Mouse (Mus musculus) neural tube, embryonic 11.5 days (tissue): ENCODE results near the gene Nrbp1. TPM values are rescaled to one million over a fixed set of nuclear protein-coding genes. Genes with fewer than 3 reads are reported as not detected.

Experiments used
- ATAC-seq: fragments of 200-750 bp; cut with Nextera tagmentation; 2 replicates; pipeline ENCODE4 v1.8.0; 2017; ENCODE audit warnings: moderate number of reproducible peaks, mild to moderate bottlenecking, moderate TSS enrichment, moderate library complexity; ENCODE audit not compliant: insufficient read depth, low FRiP score, low TSS enrichment
- DNase-seq: peaks from one replicate; pipeline ENCODE4 v3.0.0-alpha.2; 2015; ENCODE audit warnings: low spot score
- H3K27ac ChIP-seq: fragments of 300-500 bp; sonication (generic); 2 replicates; pipeline ENCODE4 v1.5.1; 2014; ENCODE audit warnings: low read depth, mild to moderate bottlenecking, low read length
- H3K27me3 ChIP-seq: fragments of 300-500 bp; sonication (generic); 2 replicates; pipeline ENCODE4 v1.6.1; 2014; ENCODE audit warnings: mild to moderate bottlenecking, low read length, mixed read lengths; ENCODE audit not compliant: control insufficient read depth, insufficient read depth
- H3K36me3 ChIP-seq: fragments of 300-500 bp; sonication (generic); 2 replicates; pipeline ENCODE4 v1.6.1; 2014; ENCODE audit warnings: mild to moderate bottlenecking, low read length, moderate library complexity, mixed read lengths; ENCODE audit not compliant: control insufficient read depth, insufficient read depth
- H3K4me1 ChIP-seq: fragments of 300-500 bp; sonication (generic); 2 replicates; pipeline ENCODE4 v1.6.1; 2014; ENCODE audit warnings: low read length, mixed read lengths; ENCODE audit not compliant: control insufficient read depth, insufficient read depth
- H3K4me2 ChIP-seq: fragments of 300-500 bp; sonication (generic); 2 replicates; pipeline ENCODE4 v1.6.1; 2014; ENCODE audit warnings: low read depth, mild to moderate bottlenecking, moderate library complexity
- H3K4me3 ChIP-seq: fragments of 300-500 bp; sonication (generic); 2 replicates; pipeline ENCODE4 v1.5.1; 2014; ENCODE audit warnings: low read depth, low read length
- H3K9ac ChIP-seq: fragments of 300-500 bp; sonication (generic); 2 replicates; pipeline ENCODE4 v1.6.1; 2014; ENCODE audit warnings: mild to moderate bottlenecking, low read length
- H3K9me3 ChIP-seq: fragments of 300-500 bp; sonication (generic); 2 replicates; pipeline ENCODE4 v1.6.1; 2016; ENCODE audit warnings: low read length; ENCODE audit not compliant: control insufficient read depth
- WGBS: fragments of 180-500 bp; shearing (Covaris S2); extraction: QIAGEN DNeasy Blood & Tissue Kit; methylation state at CpG from one replicate; pipeline ENCODE4 v1.1.7; 2014; 5-methylcytosine and 5-hydroxymethylcytosine counted together
- polyA plus RNA-seq: library from polyadenylated mRNA; unstranded; fragments of >200 nt; fragmentation: Nextera tagmentation; extraction: Ambion mirVana; gene quantifications from 2 replicates; pipeline ENCODE4 v1.2.1, GENCODE M21; 2014

The Nrbp1 gene
- polyA plus RNA-seq, 1 experiment from 2014 or later, result 163 TPM

DNA sequence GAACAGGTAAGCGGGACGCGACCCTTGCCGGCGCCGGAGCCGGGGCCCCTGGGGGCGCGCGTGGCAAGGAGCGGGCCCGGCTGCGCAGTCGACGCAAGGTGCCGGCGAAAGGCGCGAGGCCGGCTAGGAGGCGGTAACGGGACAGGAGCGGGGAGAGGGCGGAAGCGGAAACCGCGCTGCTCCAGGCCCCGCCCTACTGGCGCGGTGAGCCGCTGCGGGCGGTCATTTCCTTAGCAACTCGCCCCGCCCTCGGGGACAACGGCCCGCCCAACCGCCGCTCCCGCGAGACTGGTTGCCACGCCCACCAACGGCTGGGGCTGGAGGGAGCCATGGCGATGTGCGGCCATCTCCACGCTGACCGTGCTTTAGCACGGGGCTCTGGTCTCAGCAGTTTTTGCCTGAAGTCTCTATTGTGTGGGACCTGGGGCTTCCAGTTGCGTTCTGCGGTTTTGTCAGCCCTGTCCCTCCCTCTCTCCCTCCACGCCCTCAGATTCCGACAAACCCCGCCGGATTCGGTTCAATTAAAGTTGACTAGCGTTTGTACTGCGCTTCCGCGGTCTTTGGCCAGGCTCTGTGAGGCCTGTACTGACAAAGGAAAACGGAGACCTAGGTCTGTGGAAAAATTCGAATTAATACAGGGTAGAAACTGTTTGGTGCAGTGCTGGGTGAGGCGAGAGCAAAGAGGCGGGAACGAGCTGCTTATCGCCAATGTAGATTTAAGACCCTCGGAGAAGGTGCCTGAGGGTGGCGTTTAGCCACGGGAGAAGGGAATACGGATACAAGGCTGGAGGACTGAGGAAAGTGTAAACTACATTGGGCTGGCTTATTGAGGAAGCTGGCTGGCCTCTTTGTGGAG is 20.0 kb upstream of the Nrbp1 start, which contains the start of gene Ppm1g:
TSS of gene Ppm1g (minus strand) at position 240 of the 856 bp plus-strand sequence.
- Histone ChIP-seq H3K4me2 (peak within 1 kb of the TSS; percentile 84), H3K27me3 (no peaks in the 10 kb centered on the region), H3K9ac (peak within 1 kb of the TSS; percentile 93), H3K36me3 (no peaks in the 10 kb centered on the region), H3K9me3 (no peaks in the 10 kb centered on the region), H3K4me3 (peak within 1 kb of the TSS; percentile 84), H3K27ac (peak within 1 kb of the TSS; percentile 84), H3K4me1 (peaks cover 2% of the 10 kb centered on the region; the same call in 1 of the 2 replicates)
- WGBS, result 0% methylated on average over 70 of the region's 70 CpGs
- peak; percentile 92 for ATAC-seq
- peak; percentile 98 for DNase-seq

DNA sequence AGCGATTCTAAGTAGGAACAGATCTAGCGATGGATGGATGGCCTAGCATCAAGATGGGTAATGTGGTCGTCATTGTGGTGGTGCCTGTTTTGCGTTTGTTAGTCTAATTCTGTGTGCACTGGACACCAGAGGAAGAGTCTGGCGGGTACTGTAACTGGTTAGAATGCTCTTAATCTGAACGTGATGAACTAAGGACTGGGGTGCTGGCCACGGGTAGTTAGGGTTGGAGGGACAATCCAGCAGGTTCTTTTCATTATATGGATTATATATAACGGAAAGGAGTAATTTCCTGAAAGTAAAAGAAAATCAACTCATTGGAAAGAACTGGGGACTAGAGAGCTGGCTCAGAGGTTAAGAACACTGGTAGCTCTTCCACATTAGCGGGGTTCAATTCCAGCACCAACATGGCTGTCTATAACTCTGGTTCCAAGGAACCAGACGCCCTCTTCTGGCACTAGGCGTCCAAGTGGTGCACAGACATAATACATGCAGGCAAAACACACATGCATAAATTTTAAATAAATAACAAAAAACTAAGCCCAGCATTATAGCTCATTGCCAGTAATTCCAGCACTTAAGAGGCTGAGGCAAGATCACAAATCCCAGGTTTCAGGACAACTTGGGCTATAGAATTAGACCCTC is 19.2 kb upstream of the Nrbp1 start:
- peak overlapping the region; percentile 93 for H3K9ac ChIP-seq
- ATAC-seq, result peak; percentile 28; the same call in 1 of the 2 replicates

DNA sequence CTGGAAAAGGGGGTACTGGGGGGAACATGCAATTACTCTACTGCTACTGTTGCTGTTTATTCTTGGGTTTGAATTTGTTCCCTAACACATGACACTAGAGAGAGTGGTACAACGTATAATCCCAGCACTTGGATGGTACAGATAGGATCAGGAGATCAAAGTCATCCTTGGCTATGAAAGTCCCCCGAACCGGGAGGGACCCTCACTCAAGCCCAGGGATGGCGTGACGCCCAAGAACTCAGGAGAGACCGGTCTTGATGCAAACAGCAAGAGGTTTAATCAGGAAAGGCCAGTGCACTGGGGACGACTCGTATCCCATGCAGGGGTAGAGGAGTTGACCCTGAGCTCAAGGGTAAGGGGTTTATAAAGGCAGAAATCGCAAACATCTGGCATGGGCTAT is 18.0 kb upstream of the Nrbp1 start:
- Histone ChIP-seq H3K4me3 (no peak overlapping the region), H3K9me3 (no peaks in the 10 kb centered on the region), H3K4me1 (no peaks in the 10 kb centered on the region), H3K27me3 (no peaks in the 10 kb centered on the region), H3K36me3 (no peaks in the 10 kb centered on the region), H3K4me2 (no peak overlapping the region), H3K27ac (no peak overlapping the region), H3K9ac (no peak overlapping the region)
- DNase-seq (no peak), ATAC-seq (no peak)
- WGBS, result 93% methylated on average over 9 of the region's 9 CpGs

More for the DNA sequence above, 19.2 kb upstream of the Nrbp1 start:
- Histone ChIP-seq H3K4me1 (peaks cover 2% of the 10 kb centered on the region; the same call in 1 of the 2 replicates), H3K27me3 (no peaks in the 10 kb centered on the region), H3K4me2 (peak overlapping the region; percentile 84), H3K4me3 (peak overlapping the region; percentile 84), H3K36me3 (no peaks in the 10 kb centered on the region), H3K27ac (peak overlapping the region; percentile 84), H3K9me3 (no peaks in the 10 kb centered on the region)
- DNase-seq, result peak; percentile 58
- WGBS, result 18% methylated on average over 11 of the region's 11 CpGs

DNA sequence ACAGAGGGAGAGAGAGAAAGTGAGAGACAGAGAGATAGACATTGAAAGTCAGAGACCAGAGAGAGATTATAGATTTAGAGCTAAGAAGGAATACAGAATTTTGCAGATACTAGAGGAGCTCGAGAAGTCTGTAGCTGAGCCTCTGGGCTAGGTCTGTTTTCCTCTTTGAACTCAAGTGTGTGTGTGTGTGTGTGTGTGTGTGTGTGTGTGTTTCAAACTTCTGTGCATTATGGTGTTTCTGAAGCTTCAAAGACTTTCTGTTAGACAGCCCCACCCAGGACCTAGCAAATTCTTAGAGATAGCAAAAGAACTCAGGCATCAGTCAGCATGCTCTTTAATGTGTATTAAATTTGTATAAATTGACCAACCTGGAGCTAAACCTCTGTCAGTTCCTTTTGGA is 14.0 kb upstream of the Nrbp1 start:
- Histone ChIP-seq H3K36me3 (no peaks in the 10 kb centered on the region), H3K4me2 (no peak overlapping the region), H3K4me3 (no peak overlapping the region), H3K27ac (no peak overlapping the region), H3K27me3 (no peaks in the 10 kb centered on the region), H3K9me3 (no peaks in the 10 kb centered on the region), H3K9ac (no peak overlapping the region), H3K4me1 (no peaks in the 10 kb centered on the region)
- no peak for DNase-seq
- no peak for ATAC-seq
- WGBS, result 85% methylated on average over 1 of the region's 1 CpGs

DNA sequence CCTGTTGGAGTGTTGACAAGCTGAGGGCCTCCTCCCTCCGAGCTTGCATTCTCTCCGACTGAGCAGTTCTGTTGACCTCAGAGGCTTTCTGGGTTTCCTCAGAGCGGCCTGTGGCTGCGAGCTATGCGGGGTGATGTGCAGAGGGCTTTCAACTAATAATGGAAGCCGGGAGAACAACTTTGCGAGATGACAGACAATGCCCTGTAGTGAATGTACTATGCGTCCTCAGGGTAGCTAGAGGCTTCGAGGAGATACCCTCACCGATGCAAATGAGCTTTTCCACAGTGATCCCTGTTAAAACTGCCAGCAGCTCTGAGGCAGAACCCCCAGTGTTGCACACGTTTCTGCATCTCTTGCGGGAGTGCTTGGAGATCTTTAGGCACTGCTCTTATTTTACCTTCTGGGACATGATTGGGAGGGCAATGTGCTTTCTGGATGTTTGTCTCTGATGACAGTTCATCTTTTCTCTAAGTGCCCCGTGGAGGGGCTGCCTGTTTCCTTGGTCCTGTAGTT is 914 bp downstream of the Nrbp1 start:
- Histone ChIP-seq H3K9ac (peak overlapping the region; percentile 73), H3K4me2 (peak overlapping the region; percentile 92), H3K4me3 (peak overlapping the region; percentile 67), H3K27me3 (no peaks in the 10 kb centered on the region), H3K9me3 (no peaks in the 10 kb centered on the region), H3K27ac (peak overlapping the region; percentile 96), H3K36me3 (peaks cover 2% of the 10 kb centered on the region; the same call in 1 of the 2 replicates), H3K4me1 (peaks cover 7% of the 10 kb centered on the region)
- ATAC-seq (no peak), DNase-seq (no peak)
- WGBS, result 1% methylated on average over 13 of the region's 13 CpGs

DNA sequence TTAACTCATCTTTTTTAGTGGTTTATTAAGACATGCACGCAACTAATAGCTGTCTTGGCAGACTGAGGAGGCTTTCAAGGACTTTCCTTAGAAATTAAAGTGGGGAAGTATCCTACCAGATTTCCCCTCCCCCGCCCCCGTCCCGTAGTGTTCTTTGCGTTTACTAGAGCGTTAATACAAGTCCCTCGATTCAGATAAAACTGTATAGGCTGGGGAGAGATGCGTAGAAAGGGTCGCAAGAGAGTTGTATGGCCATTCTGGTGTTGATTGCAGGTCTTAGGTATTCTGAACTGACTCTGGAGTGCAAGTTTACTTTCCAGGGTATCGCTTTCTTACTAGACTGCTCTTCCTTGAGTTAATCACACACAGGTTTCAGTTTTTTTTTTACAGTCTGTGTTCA is 1.5 kb downstream of the Nrbp1 start:
- H3K27me3 ChIP-seq, result no peaks in the 10 kb centered on the region
- peak overlapping the region; percentile 73 for H3K9ac ChIP-seq
- no peaks in the 10 kb centered on the region for H3K9me3 ChIP-seq
- DNase-seq, result no peak
- peaks cover 2% of the 10 kb centered on the region; the same call in 1 of the 2 replicates for H3K36me3 ChIP-seq
- no peak overlapping the region for H3K27ac ChIP-seq
- ATAC-seq, result no peak
- WGBS, result 38% methylated on average over 10 of the region's 10 CpGs
- H3K4me3 ChIP-seq, result peak overlapping the region; percentile 67
- peaks cover 7% of the 10 kb centered on the region for H3K4me1 ChIP-seq
- H3K4me2 ChIP-seq, result peak overlapping the region; percentile 92

DNA sequence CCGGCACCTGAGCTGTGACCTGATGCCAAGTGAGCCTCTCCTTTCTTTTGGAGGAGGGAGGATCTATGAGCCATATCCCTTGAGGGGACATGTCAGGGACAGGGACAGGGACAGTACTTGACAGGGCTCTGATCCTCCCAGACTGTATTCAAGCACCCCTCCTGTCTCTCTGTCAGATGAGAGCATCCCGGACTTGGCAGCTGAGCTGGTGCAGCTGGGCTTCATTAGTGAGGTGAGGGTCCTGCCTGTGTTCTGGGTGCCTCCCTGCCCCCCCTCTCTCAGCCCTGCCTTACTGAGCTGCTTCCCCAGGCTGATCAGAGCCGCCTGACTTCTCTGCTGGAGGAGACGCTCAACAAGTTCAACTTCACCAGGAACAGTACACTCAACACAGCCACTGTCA is 10.1 kb downstream of the Nrbp1 start:
- H3K4me1 ChIP-seq, result peaks cover 9% of the 10 kb centered on the region; the same call in 1 of the 2 replicates
- H3K36me3 ChIP-seq, result peaks cover 25% of the 10 kb centered on the region
- ATAC-seq (no peak), DNase-seq (no peak)
- WGBS, result 69% methylated on average over 4 of the region's 4 CpGs
- H3K9ac ChIP-seq, result no peak overlapping the region
- H3K9me3 ChIP-seq, result no peaks in the 10 kb centered on the region
- no peaks in the 10 kb centered on the region for H3K27me3 ChIP-seq
- no peak overlapping the region for H3K27ac ChIP-seq
- H3K4me3 ChIP-seq, result peak overlapping the region; percentile 6; the same call in 1 of the 2 replicates
- no peak overlapping the region for H3K4me2 ChIP-seq

DNA sequence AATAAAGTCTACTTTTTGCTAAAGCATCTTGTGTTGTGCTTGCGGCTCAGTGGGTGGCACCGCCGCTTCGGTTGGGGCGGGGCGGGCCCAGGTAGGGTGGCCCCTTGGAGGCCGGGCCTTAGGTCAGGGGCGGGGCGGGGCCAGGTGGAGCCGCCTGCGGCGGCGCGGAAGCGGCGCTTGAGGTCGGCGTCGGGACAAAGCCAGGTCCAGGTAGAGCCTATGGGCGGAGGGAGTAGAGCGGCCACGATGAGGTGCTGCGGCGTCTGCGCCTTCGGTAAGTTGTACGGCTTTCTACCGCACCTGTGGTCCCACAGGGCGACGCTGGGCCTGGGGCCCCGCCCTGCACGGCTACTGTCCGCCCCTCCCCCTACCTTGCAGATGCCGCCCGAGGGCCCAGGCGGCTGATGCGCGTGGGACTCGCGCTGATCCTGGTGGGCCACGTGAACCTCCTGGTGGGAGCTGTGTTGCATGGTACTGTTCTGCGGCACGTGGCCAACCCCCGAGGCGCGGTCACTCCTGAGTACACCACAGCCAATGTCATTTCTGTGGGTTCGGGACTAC is 11.0 kb downstream of the Nrbp1 start, which contains the start of gene Krtcap3:
TSS of gene Krtcap3 (plus strand) at position 151 of the 561 bp plus-strand sequence.
- H3K36me3 ChIP-seq, result peaks cover 24% of the 10 kb centered on the region
- WGBS, result 8% methylated on average over 47 of the region's 47 CpGs
- H3K27me3 ChIP-seq, result no peaks in the 10 kb centered on the region
- H3K4me2 ChIP-seq, result peak within 1 kb of the TSS; percentile 15
- H3K27ac ChIP-seq, result no peak within 1 kb of the TSS
- ATAC-seq (no peak), DNase-seq (peak; percentile 25)
- H3K4me1 ChIP-seq, result peaks cover 9% of the 10 kb centered on the region; the same call in 1 of the 2 replicates
- no peaks in the 10 kb centered on the region for H3K9me3 ChIP-seq
- peak within 1 kb of the TSS; percentile 12; the same call in 1 of the 2 replicates for H3K9ac ChIP-seq
- peak within 1 kb of the TSS; percentile 8 for H3K4me3 ChIP-seq
